Mouse (Mus musculus): Measurements from ENCODE around the gene Zbp1. TPM values are rescaled to one million over a fixed set of nuclear protein-coding genes. Genes with fewer than 3 reads are reported as not detected.

Gene Zbp1
- polyA plus RNA-seq, 2 experiments: 0.33 to 0.69 TPM

GRCm38 (mm10) chr2:173238522-173238921, 19.8 kb upstream of the Zbp1 start:
- TF ChIP-seq POLR2A (IDR thresholded peaks at IDR 0.05; ENCODE audit: borderline replicate concordance, extremely low read depth, insufficient read depth, insufficient read length): no peak
- Histone ChIP-seq H3K27me3 (ENCODE audit: control insufficient read depth, insufficient read depth, low read length) (no peaks in the 10 kb centered on the region), H3K4me2 (replicated peaks; ENCODE audit: low read depth, low read length, severe bottlenecking) (no peak overlapping the region), H3K4me1 (ENCODE audit: control insufficient read depth, insufficient read depth, low read length) (peaks cover 50% of the 10 kb centered on the region), H3K36me3 (ENCODE audit: control insufficient read depth, insufficient read depth, low read length) (peaks cover 5% of the 10 kb centered on the region), H3K9me3 (ENCODE audit: control insufficient read depth, low read length) (no peaks in the 10 kb centered on the region), H3K27ac (replicated peaks; ENCODE audit: low read depth, low read length) (no peak overlapping the region), H3K4me3 (replicated peaks; ENCODE audit: low read length) (no peak overlapping the region), H3K9ac (ENCODE audit: low read depth, low read length, severe bottlenecking) (no peak overlapping the region)
- DNase-seq (ENCODE audit: low spot score) (no peak), ATAC-seq (ENCODE audit: low FRiP score, low read depth) (no peak)
- WGBS: 19% methylated on average over 14 of the region's 14 CpGs

- Histone ChIP-seq H3K27me3 (ENCODE audit: control insufficient read depth, insufficient read depth, low read length) (no peaks in the 10 kb centered on the region), H3K4me3 (replicated peaks; ENCODE audit: low read length) (no peak overlapping the region), H3K4me2 (replicated peaks; ENCODE audit: low read depth, low read length, severe bottlenecking) (no peak overlapping the region), H3K27ac (replicated peaks; ENCODE audit: low read depth, low read length) (no peak overlapping the region; the same call in 1 of the 2 replicates), H3K9me3 (ENCODE audit: control insufficient read depth, low read length) (no peaks in the 10 kb centered on the region), H3K36me3 (ENCODE audit: control insufficient read depth, insufficient read depth, low read length) (peaks cover 33% of the 10 kb centered on the region), H3K9ac (ENCODE audit: low read depth, low read length, severe bottlenecking) (no peak overlapping the region), H3K4me1 (ENCODE audit: control insufficient read depth, insufficient read depth, low read length) (peaks cover 45% of the 10 kb centered on the region)
- WGBS: 49% methylated on average over 8 of the region's 8 CpGs
- TF ChIP-seq POLR2A (IDR thresholded peaks at IDR 0.05; ENCODE audit: borderline replicate concordance, extremely low read depth, insufficient read depth, insufficient read length): no peak
- peak; percentile 53 for ATAC-seq (ENCODE audit: low FRiP score, low read depth)
- DNase-seq (ENCODE audit: low spot score): no peak
Measured at GRCm38 (mm10) chr2:173235435-173236332, 17.0 kb upstream of the Zbp1 start.

- Histone ChIP-seq H3K36me3 (ENCODE audit: control insufficient read depth, insufficient read depth, low read length) (peaks cover 62% of the 10 kb centered on the region), H3K9ac (ENCODE audit: low read depth, low read length, severe bottlenecking) (no peak overlapping the region), H3K4me2 (replicated peaks; ENCODE audit: low read depth, low read length, severe bottlenecking) (no peak overlapping the region), H3K4me1 (ENCODE audit: control insufficient read depth, insufficient read depth, low read length) (peaks cover 34% of the 10 kb centered on the region), H3K9me3 (ENCODE audit: control insufficient read depth, low read length) (no peaks in the 10 kb centered on the region), H3K27ac (replicated peaks; ENCODE audit: low read depth, low read length) (no peak overlapping the region), H3K27me3 (ENCODE audit: control insufficient read depth, insufficient read depth, low read length) (no peaks in the 10 kb centered on the region), H3K4me3 (replicated peaks; ENCODE audit: low read length) (no peak overlapping the region)
- TF ChIP-seq POLR2A (IDR thresholded peaks at IDR 0.05; ENCODE audit: borderline replicate concordance, extremely low read depth, insufficient read depth, insufficient read length): no peak
- 80% methylated on average over 8 of the region's 8 CpGs for WGBS
- DNase-seq (ENCODE audit: low spot score) (no peak), ATAC-seq (ENCODE audit: low FRiP score, low read depth) (no peak)
Measured at GRCm38 (mm10) chr2:173232766-173233099, 14.0 kb upstream of the Zbp1 start.

GRCm38 (mm10) chr2:173232065-173232765, 13.5 kb upstream of the Zbp1 start:
- H3K36me3 ChIP-seq (ENCODE audit: control insufficient read depth, insufficient read depth, low read length): peaks cover 66% of the 10 kb centered on the region
- H3K9ac ChIP-seq (ENCODE audit: low read depth, low read length, severe bottlenecking): no peak overlapping the region
- no peaks in the 10 kb centered on the region for H3K9me3 ChIP-seq (ENCODE audit: control insufficient read depth, low read length)
- no peak overlapping the region for H3K4me2 ChIP-seq (replicated peaks; ENCODE audit: low read depth, low read length, severe bottlenecking)
- WGBS: 84% methylated on average over 21 of the region's 22 CpGs
- no peak overlapping the region for H3K4me3 ChIP-seq (replicated peaks; ENCODE audit: low read length)
- ATAC-seq (ENCODE audit: low FRiP score, low read depth): no peak
- TF ChIP-seq POLR2A (IDR thresholded peaks at IDR 0.05; ENCODE audit: borderline replicate concordance, extremely low read depth, insufficient read depth, insufficient read length): no peak
- DNase-seq (ENCODE audit: low spot score): no peak
- peaks cover 29% of the 10 kb centered on the region for H3K4me1 ChIP-seq (ENCODE audit: control insufficient read depth, insufficient read depth, low read length)
- no peak overlapping the region for H3K27ac ChIP-seq (replicated peaks; ENCODE audit: low read depth, low read length)
- H3K27me3 ChIP-seq (ENCODE audit: control insufficient read depth, insufficient read depth, low read length): no peaks in the 10 kb centered on the region

- H3K9ac ChIP-seq (ENCODE audit: low read depth, low read length, severe bottlenecking): no peak overlapping the region
- H3K27ac ChIP-seq (replicated peaks; ENCODE audit: low read depth, low read length): no peak overlapping the region
- peak; percentile 70 for ATAC-seq (ENCODE audit: low FRiP score, low read depth)
- 7% methylated on average over 10 of the region's 10 CpGs for WGBS
- H3K27me3 ChIP-seq (ENCODE audit: control insufficient read depth, insufficient read depth, low read length): no peaks in the 10 kb centered on the region
- DNase-seq (ENCODE audit: low spot score): peak; percentile 90
- no peak for TF ChIP-seq POLR2A (IDR thresholded peaks at IDR 0.05; ENCODE audit: borderline replicate concordance, extremely low read depth, insufficient read depth, insufficient read length)
- no peaks in the 10 kb centered on the region for H3K9me3 ChIP-seq (ENCODE audit: control insufficient read depth, low read length)
- peaks cover 8% of the 10 kb centered on the region for H3K4me1 ChIP-seq (ENCODE audit: control insufficient read depth, insufficient read depth, low read length)
- no peak overlapping the region for H3K4me2 ChIP-seq (replicated peaks; ENCODE audit: low read depth, low read length, severe bottlenecking)
- peaks cover 83% of the 10 kb centered on the region for H3K36me3 ChIP-seq (ENCODE audit: control insufficient read depth, insufficient read depth, low read length)
- H3K4me3 ChIP-seq (replicated peaks; ENCODE audit: low read length): no peak overlapping the region
Measured at GRCm38 (mm10) chr2:173229578-173230224, 11.0 kb upstream of the Zbp1 start.
